Mouse (Mus musculus): ENCODE measurements around the gene Lefty2.

DNA sequence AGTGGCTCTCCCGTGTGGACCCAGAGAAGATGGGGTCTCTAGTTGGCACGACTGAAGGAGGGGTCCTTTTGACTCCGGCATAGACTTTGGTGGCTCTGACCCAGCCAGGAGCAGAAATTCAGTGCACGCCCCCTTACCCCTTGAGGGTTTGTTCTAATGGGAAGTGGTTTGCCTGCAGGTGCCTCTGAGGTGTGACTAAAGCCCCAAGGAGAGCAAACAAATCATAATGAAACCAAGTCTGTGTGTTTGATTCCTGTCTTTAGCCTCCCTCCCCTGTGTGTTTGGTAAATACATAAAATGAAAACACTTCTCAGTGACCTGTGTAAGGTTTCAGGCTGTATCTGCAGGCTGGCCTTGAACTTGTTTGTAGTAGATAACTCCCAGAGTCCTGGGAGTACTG, 33.4 kb downstream of the Lefty2 start:
- TF ChIP-seq CTCF (IDR thresholded peaks at IDR 0.05; ENCODE audit: control insufficient read depth, insufficient read depth, insufficient read length) (no peak), CEBPB (IDR thresholded peaks at IDR 0.05; ENCODE audit: low read depth) (no peak), MAX (IDR thresholded peaks at IDR 0.05) (no peak)

Measured in C2C12 (cell line).